Mouse (Mus musculus) heart, postnatal 0 days (tissue): ENCODE data around the gene Ube2s. TPM values are rescaled to one million over a fixed set of nuclear protein-coding genes. Genes with fewer than 3 reads are reported as not detected.
"Not testable (repeated sequence)": the region's sequence is repeated elsewhere in the genome, so short reads cannot be mapped to it uniquely, and the experiment has no call there.

Experiments
- ATAC-seq: fragments of 200-750 bp; cut with Nextera tagmentation; 2 replicates; pipeline ENCODE4 v1.8.0; 2017; ENCODE audit warnings: low read depth, moderate number of reproducible peaks, moderate library complexity; ENCODE audit not compliant: insufficient read depth
- DNase-seq: peaks from one replicate; pipeline ENCODE4 v3.0.0-alpha.2; 2016; ENCODE audit warnings: low spot score
- H3K27ac ChIP-seq: fragments of 300-500 bp; sonication (generic); 2 replicates; pipeline ENCODE4 v1.5.1; 2014; ENCODE audit warnings: low read depth, mild to moderate bottlenecking
- H3K27me3 ChIP-seq: fragments of 300-500 bp; sonication (generic); 2 replicates; pipeline ENCODE4 v1.6.1; 2014; ENCODE audit warnings: low read length, mixed read lengths; ENCODE audit not compliant: control insufficient read depth, insufficient read depth
- H3K36me3 ChIP-seq: fragments of 300-500 bp; sonication (generic); replicated peaks from 2 replicates; pipeline ENCODE4 v1.6.1; 2014; ENCODE audit warnings: low read length, mixed read lengths; ENCODE audit not compliant: control insufficient read depth, insufficient read depth
- H3K4me1 ChIP-seq: fragments of 300-500 bp; sonication (generic); 2 replicates; pipeline ENCODE4 v1.6.1; 2014; ENCODE audit warnings: antibody characterized with exemption; ENCODE audit not compliant: control insufficient read depth, insufficient read depth
- H3K4me2 ChIP-seq: fragments of 300-500 bp; sonication (generic); 2 replicates; pipeline ENCODE4 v1.6.1; 2014; ENCODE audit warnings: low read depth, mild to moderate bottlenecking, low read length, moderate library complexity
- H3K4me3 ChIP-seq: fragments of 300-500 bp; sonication (generic); 2 replicates; pipeline ENCODE4 v1.5.1; 2014; ENCODE audit warnings: low read depth, low read length
- H3K9ac ChIP-seq: fragments of 300-500 bp; sonication (generic); replicated peaks from 2 replicates; pipeline ENCODE4 v1.6.1; 2014; ENCODE audit warnings: low read depth, low read length, mixed read lengths
- H3K9me3 ChIP-seq: fragments of 300-500 bp; sonication (generic); replicated peaks from 2 replicates; pipeline ENCODE4 v1.6.1; 2016; ENCODE audit warnings: low read length; ENCODE audit not compliant: control insufficient read depth
- CTCF ChIP-seq: IDR thresholded peaks from 2 replicates; pipeline ENCODE4 v1.5.1; 2016; ENCODE audit warnings: antibody characterized with exemption, control low read depth, low read depth
- EP300 ChIP-seq: IDR thresholded peaks from 2 replicates; pipeline ENCODE4 v1.6.1; 2016; ENCODE audit warnings: antibody characterized with exemption, low read depth
- WGBS: fragments of 180-500 bp; shearing (Covaris S2); extraction: QIAGEN DNeasy Blood & Tissue Kit; methylation state at CpG from one replicate; pipeline ENCODE4 v1.1.7; 2014; 5-methylcytosine and 5-hydroxymethylcytosine counted together
- polyA plus RNA-seq: library from polyadenylated mRNA; unstranded; fragments of >200 nt; fragmentation: Nextera tagmentation; extraction: Ambion mirVana; gene quantifications from 2 replicates; pipeline ENCODE4 v1.2.1, GENCODE M21; 2015
- total RNA-seq: library from RNA; depleted of rRNA; stranded (reverse); fragments of >200 nt; gene quantifications from 2 replicates; pipeline ENCODE4 v1.2.3, GENCODE M21; 2014; ENCODE audit warnings: low replicate concordance; rRNA removed

Gene Ube2s
- total RNA-seq = 440 and 486 TPM in 2 replicates
- 156 and 174 TPM in 2 replicates for polyA plus RNA-seq

- peak; percentile 98 for ATAC-seq
- TF ChIP-seq CTCF = peak; percentile 31; the same call in 1 of the 2 replicates
- TF ChIP-seq EP300 = no peak
- Histone ChIP-seq H3K27me3 (no peaks in the 10 kb centered on the region), H3K27ac (peak within 1 kb of the TSS; percentile 94), H3K4me1 (peaks cover 18% of the 10 kb centered on the region), H3K9me3 (no peaks in the 10 kb centered on the region), H3K9ac (peak within 1 kb of the TSS; percentile 96), H3K4me2 (peak within 1 kb of the TSS; percentile 90), H3K4me3 (peak within 1 kb of the TSS; percentile 97), H3K36me3 (peaks cover 22% of the 10 kb centered on the region)
- under 1% methylated on average over 62 of the region's 62 CpGs for WGBS
- peak; percentile 100 for DNase-seq
Observed at GRCm38 (mm10) chr7:4812303-4813104, at the start of gene Ube2s. Ube2s (minus strand) TSS chr7:4812590.

DNA sequence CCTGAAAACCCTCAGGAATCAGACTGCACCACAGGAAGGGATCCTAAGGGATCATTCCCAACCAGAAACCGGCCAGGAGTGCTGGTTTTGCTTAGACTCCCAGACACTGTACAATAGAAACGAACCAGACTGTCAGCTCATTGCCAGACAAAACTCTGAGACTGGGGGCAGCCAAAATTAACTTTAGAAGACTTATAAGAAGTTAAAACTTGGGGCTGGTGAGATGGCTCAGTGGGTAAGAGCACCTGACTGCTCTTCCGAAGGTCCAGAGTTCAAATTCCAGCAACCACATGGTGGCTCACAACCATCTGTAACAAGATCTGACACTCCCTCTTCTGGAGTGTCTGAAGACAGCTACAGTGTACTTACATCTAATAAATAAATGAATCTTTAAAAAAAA lies 48.5 kb upstream of the Ube2s start:
- not testable (repeated sequence) for H3K4me2 ChIP-seq, H3K9me3 ChIP-seq, ATAC-seq, H3K4me3 ChIP-seq, H3K4me1 ChIP-seq, H3K36me3 ChIP-seq, DNase-seq, H3K27ac ChIP-seq, H3K9ac ChIP-seq, H3K27me3 ChIP-seq
- 88% methylated on average over 3 of the region's 3 CpGs for WGBS

GRCm38 (mm10) chr7:4859418-4859978 lies 47.1 kb upstream of the Ube2s start:
- no peak overlapping the region for H3K9ac ChIP-seq
- H3K4me1 ChIP-seq = 0 out of 2 replicates have a peak, but pooled peaks cover 4% of the 10 kb centered on the region
- ATAC-seq (no peak), DNase-seq (no peak)
- no peak overlapping the region for H3K4me2 ChIP-seq
- TF ChIP-seq CTCF (no peak), EP300 (no peak)
- WGBS = 69% methylated on average over 12 of the region's 12 CpGs
- no peaks in the 10 kb centered on the region for H3K9me3 ChIP-seq
- H3K4me3 ChIP-seq = no peak overlapping the region
- no peak overlapping the region for H3K27ac ChIP-seq
- H3K36me3 ChIP-seq = no peaks in the 10 kb centered on the region
- no peaks in the 10 kb centered on the region for H3K27me3 ChIP-seq

DNA sequence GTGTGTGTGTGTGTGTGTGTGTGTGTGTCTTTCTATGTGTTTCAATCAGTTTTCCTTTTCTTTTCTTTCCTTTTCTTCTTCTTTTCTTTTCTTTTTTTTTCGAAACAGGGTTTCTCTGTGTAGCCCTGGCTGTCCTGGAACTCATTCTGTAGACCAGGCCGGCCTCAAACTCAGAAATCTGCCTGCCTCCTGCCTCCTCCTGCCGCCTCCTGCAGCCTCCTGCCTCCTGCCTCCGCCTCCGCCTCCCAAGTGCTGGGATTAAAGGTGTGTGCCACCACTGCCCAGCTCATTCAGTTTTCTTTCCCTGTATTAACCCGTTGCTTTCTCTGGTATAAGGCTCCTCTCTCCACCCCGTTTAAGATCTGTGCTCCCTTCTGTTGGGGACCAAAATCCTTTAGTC lies 44.9 kb upstream of the Ube2s start:
- Histone ChIP-seq H3K4me1 (no peaks in the 10 kb centered on the region), H3K27ac (no peak overlapping the region), H3K9me3 (no peaks in the 10 kb centered on the region), H3K9ac (no peak overlapping the region), H3K36me3 (no peaks in the 10 kb centered on the region), H3K4me2 (no peak overlapping the region), H3K4me3 (no peak overlapping the region), H3K27me3 (no peaks in the 10 kb centered on the region)
- 61% methylated on average over 7 of the region's 7 CpGs for WGBS
- ATAC-seq (no peak), DNase-seq (no peak)
- TF ChIP-seq EP300 = no peak
- TF ChIP-seq CTCF = no peak

DNA sequence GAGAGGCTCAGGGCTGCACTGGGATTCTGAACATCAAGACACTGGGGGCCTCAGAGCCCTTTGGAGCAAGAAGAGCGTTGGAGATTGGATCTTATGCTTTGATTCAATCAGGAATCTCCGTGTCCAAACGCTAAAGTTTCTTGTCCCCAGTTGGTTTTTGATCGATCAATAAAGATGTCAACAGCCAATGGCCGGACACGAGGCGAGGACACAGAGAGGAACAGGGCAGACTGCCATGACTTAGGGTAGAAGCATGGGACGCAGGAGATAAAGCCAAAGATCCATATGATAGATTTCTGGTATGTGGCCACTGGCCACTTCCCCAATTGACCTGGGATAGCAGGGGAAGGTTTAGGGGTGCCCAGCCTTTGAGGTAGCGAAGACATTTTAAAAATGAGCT lies 44.1 kb upstream of the Ube2s start:
- no peaks in the 10 kb centered on the region for H3K4me1 ChIP-seq
- no peak for ATAC-seq
- WGBS = 78% methylated on average over 9 of the region's 9 CpGs
- no peak overlapping the region for H3K9ac ChIP-seq
- no peak overlapping the region for H3K4me3 ChIP-seq
- H3K27me3 ChIP-seq = no peaks in the 10 kb centered on the region
- no peak overlapping the region for H3K4me2 ChIP-seq
- no peak for TF ChIP-seq CTCF
- TF ChIP-seq EP300 = no peak
- H3K9me3 ChIP-seq = no peaks in the 10 kb centered on the region
- DNase-seq = no peak
- H3K36me3 ChIP-seq = no peaks in the 10 kb centered on the region
- no peak overlapping the region for H3K27ac ChIP-seq
